Mouse (Mus musculus): Measurements from ENCODE around the gene Hoxa6.

The Hoxa6 gene

GRCm38 (mm10) chr6:52202362-52203120 is 6.0 kb downstream of the Hoxa6 start:
- no peak for DNase-seq (ENCODE audit: low spot score in 2 of 2)

GRCm38 (mm10) chr6:52201269-52201668 is 7.3 kb downstream of the Hoxa6 start:
- DNase-seq (ENCODE audit: low spot score in 2 of 2), result no peak

GRCm38 (mm10) chr6:52200751-52201250 is 7.7 kb downstream of the Hoxa6 start:
- no peak for DNase-seq (ENCODE audit: low spot score in 2 of 2)

GRCm38 (mm10) chr6:52200073-52200750 is 8.3 kb downstream of the Hoxa6 start:
- DNase-seq (ENCODE audit: low spot score in 2 of 2), result no peak

GRCm38 (mm10) chr6:52197271-52197670 is 11.3 kb downstream of the Hoxa6 start:
- no peak for DNase-seq (ENCODE audit: low spot score in 2 of 2)

GRCm38 (mm10) chr6:52196811-52197210 is 11.7 kb downstream of the Hoxa6 start:
- DNase-seq (ENCODE audit: low spot score in 2 of 2), result no peak

GRCm38 (mm10) chr6:52194690-52195089 is 13.8 kb downstream of the Hoxa6 start:
- DNase-seq (ENCODE audit: low spot score in 2 of 2), result no peak

- peak; percentile 75 to 87 for DNase-seq (ENCODE audit: low spot score in 2 of 2)
Observed at GRCm38 (mm10) chr6:52191860-52192550, 16.5 kb downstream of the Hoxa6 start.

- no peak for DNase-seq (ENCODE audit: low spot score in 2 of 2)
Observed at GRCm38 (mm10) chr6:52190906-52191810, 17.4 kb downstream of the Hoxa6 start, which contains the start of gene Hoxa4. TSS of gene Hoxa4 (minus strand) at chr6:52191753.

- no peak for DNase-seq (ENCODE audit: low spot score in 2 of 2)
Observed at GRCm38 (mm10) chr6:52190410-52190809, 18.1 kb downstream of the Hoxa6 start.

- no peak for DNase-seq (ENCODE audit: low spot score in 2 of 2)
Observed at GRCm38 (mm10) chr6:52189909-52190308, 18.6 kb downstream of the Hoxa6 start.

- no peak for DNase-seq (ENCODE audit: low spot score in 2 of 2)
Observed at GRCm38 (mm10) chr6:52189172-52189591, 19.3 kb downstream of the Hoxa6 start.

GRCm38 (mm10) chr6:52186500-52186899 is 22.0 kb downstream of the Hoxa6 start:
- no peak for DNase-seq (ENCODE audit: low spot score in 2 of 2)

GRCm38 (mm10) chr6:52185834-52186233 is 22.7 kb downstream of the Hoxa6 start:
- DNase-seq (ENCODE audit: low spot score in 2 of 2), result no peak

GRCm38 (mm10) chr6:52185222-52185621 is 23.3 kb downstream of the Hoxa6 start:
- DNase-seq (ENCODE audit: low spot score in 2 of 2), result no peak

- DNase-seq (ENCODE audit: low spot score in 2 of 2), result no peak
Observed at GRCm38 (mm10) chr6:52184668-52185067, 23.9 kb downstream of the Hoxa6 start.

- DNase-seq (ENCODE audit: low spot score in 2 of 2), result no peak
Observed at GRCm38 (mm10) chr6:52183311-52184080, 25.0 kb downstream of the Hoxa6 start.

GRCm38 (mm10) chr6:52182793-52183192 is 25.7 kb downstream of the Hoxa6 start:
- no peak for DNase-seq (ENCODE audit: low spot score in 2 of 2)

- DNase-seq (ENCODE audit: low spot score in 2 of 2), result no peak
Observed at GRCm38 (mm10) chr6:52182030-52182429, 26.5 kb downstream of the Hoxa6 start.

- DNase-seq (ENCODE audit: low spot score in 2 of 2), result no peak
Observed at GRCm38 (mm10) chr6:52180726-52181125, 27.8 kb downstream of the Hoxa6 start.

Data from urinary bladder, postnatal 36 days (tissue).